Mouse (Mus musculus) intestine, postnatal 0 days (tissue): ENCODE measurements around the gene H1f0. TPM values are rescaled to one million over a fixed set of nuclear protein-coding genes. Genes with fewer than 3 reads are reported as not detected.
"Not testable (repeated sequence)": the region's sequence is repeated elsewhere in the genome, so short reads cannot be mapped to it uniquely, and the experiment has no call there.

ENCODE experiments used
- ATAC-seq: fragments of 200-750 bp; cut with Nextera tagmentation; 2 replicates; pipeline ENCODE4 v1.8.0; 2017; ENCODE audit warnings: mild to moderate bottlenecking, moderate TSS enrichment, moderate library complexity
- H3K27ac ChIP-seq: fragments of 300-500 bp; sonication (generic); 2 replicates; pipeline ENCODE4 v1.5.1; 2014; ENCODE audit warnings: mild to moderate bottlenecking, low read depth, low read length, moderate library complexity
- H3K27me3 ChIP-seq: fragments of 300-500 bp; sonication (generic); replicated peaks from 2 replicates; pipeline ENCODE4 v1.6.1; 2014; ENCODE audit warnings: low read length, mixed read lengths; ENCODE audit not compliant: control insufficient read depth, insufficient read depth
- H3K36me3 ChIP-seq: fragments of 300-500 bp; sonication (generic); 2 replicates; pipeline ENCODE4 v1.6.1; 2014; ENCODE audit warnings: mild to moderate bottlenecking, moderate library complexity; ENCODE audit not compliant: control insufficient read depth, insufficient read depth
- H3K4me1 ChIP-seq: fragments of 300-500 bp; sonication (generic); replicated peaks from 2 replicates; pipeline ENCODE4 v1.6.1; 2014; ENCODE audit warnings: antibody characterized with exemption, low read length, mixed read lengths; ENCODE audit not compliant: control insufficient read depth, insufficient read depth
- H3K4me2 ChIP-seq: fragments of 300-500 bp; sonication (generic); replicated peaks from 2 replicates; pipeline ENCODE4 v1.6.1; 2014; ENCODE audit warnings: low read depth, mild to moderate bottlenecking, moderate library complexity
- H3K4me3 ChIP-seq: fragments of 300-500 bp; sonication (generic); 2 replicates; pipeline ENCODE4 v1.5.1; 2014; ENCODE audit warnings: low read depth, low read length
- H3K9ac ChIP-seq: fragments of 300-500 bp; sonication (generic); 2 replicates; pipeline ENCODE4 v1.6.1; 2014; ENCODE audit warnings: mild to moderate bottlenecking, low read depth, low read length
- H3K9me3 ChIP-seq: fragments of 300-500 bp; sonication (generic); 2 replicates; pipeline ENCODE4 v1.6.1; 2016; ENCODE audit warnings: mixed run types; ENCODE audit not compliant: control insufficient read depth
- CTCF ChIP-seq: sonication (generic); IDR thresholded peaks from 2 replicates; pipeline ENCODE4 v1.5.1; 2016; ENCODE audit warnings: low read depth, mild to moderate bottlenecking, control low read depth, antibody characterized with exemption, moderate library complexity
- WGBS: fragments of 180-500 bp; shearing (Covaris S2); extraction: QIAGEN DNeasy Blood & Tissue Kit; methylation state at CpG from one replicate; pipeline ENCODE4 v1.1.7; 2014; 5-methylcytosine and 5-hydroxymethylcytosine counted together
- polyA plus RNA-seq: library from polyadenylated mRNA; unstranded; fragments of >200 nt; fragmentation: Nextera tagmentation; extraction: Ambion mirVana; gene quantifications from 2 replicates; pipeline ENCODE4 v1.2.1, GENCODE M21; 2015

H1f0 gene
- polyA plus RNA-seq, 1 experiment from 2014 or later: 319 TPM

- H3K36me3 ChIP-seq: peaks cover 75% of the 10 kb centered on the region
- WGBS: 91% methylated on average over 5 of the region's 5 CpGs
These were observed 26.7 kb upstream of the H1f0 start for GRCm38 (mm10) chr15:79001559-79001958.

GRCm38 (mm10) chr15:79002036-79002435, 26.2 kb upstream of the H1f0 start:
- WGBS: 53% methylated on average over 19 of the region's 19 CpGs
- ATAC-seq: no peak
- Histone ChIP-seq H3K4me1 (no peaks in the 10 kb centered on the region), H3K36me3 (peaks cover 80% of the 10 kb centered on the region), H3K27ac (no peak overlapping the region), H3K4me2 (no peak overlapping the region), H3K27me3 (no peaks in the 10 kb centered on the region), H3K9ac (no peak overlapping the region), H3K4me3 (no peak overlapping the region), H3K9me3 (no peaks in the 10 kb centered on the region)
- TF ChIP-seq CTCF: no peak

More at GRCm38 (mm10) chr15:79001559-79001958, 26.7 kb upstream of the H1f0 start:
- no peak for ATAC-seq
- H3K4me2 ChIP-seq: no peak overlapping the region
- H3K4me1 ChIP-seq: no peaks in the 10 kb centered on the region
- H3K9me3 ChIP-seq: no peaks in the 10 kb centered on the region
- no peak overlapping the region for H3K9ac ChIP-seq
- H3K27ac ChIP-seq: no peak overlapping the region
- no peak for TF ChIP-seq CTCF
- H3K27me3 ChIP-seq: no peaks in the 10 kb centered on the region
- no peak overlapping the region for H3K4me3 ChIP-seq

- WGBS: 95% methylated on average over 3 of the region's 3 CpGs
- Histone ChIP-seq H3K9ac (no peak overlapping the region), H3K27me3 (no peaks in the 10 kb centered on the region), H3K27ac (no peak overlapping the region), H3K4me3 (no peak overlapping the region), H3K36me3 (peaks cover 80% of the 10 kb centered on the region), H3K9me3 (no peaks in the 10 kb centered on the region), H3K4me2 (no peak overlapping the region), H3K4me1 (no peaks in the 10 kb centered on the region)
- no peak for TF ChIP-seq CTCF
- no peak for ATAC-seq
These were observed 25.2 kb upstream of the H1f0 start for GRCm38 (mm10) chr15:79003079-79003478.

- 69% methylated on average over 9 of the region's 9 CpGs for WGBS
- H3K27ac ChIP-seq: no peak overlapping the region
These were observed 22.7 kb upstream of the H1f0 start for GRCm38 (mm10) chr15:79005581-79005980.

GRCm38 (mm10) chr15:79006638-79007037, 21.6 kb upstream of the H1f0 start:
- H3K4me1 ChIP-seq: no peaks in the 10 kb centered on the region
- H3K27ac ChIP-seq: no peak overlapping the region
- H3K4me2 ChIP-seq: no peak overlapping the region
- 79% methylated on average over 3 of the region's 3 CpGs for WGBS
- no peak for ATAC-seq
- H3K9ac ChIP-seq: no peak overlapping the region
- no peak for TF ChIP-seq CTCF
- H3K9me3 ChIP-seq: no peaks in the 10 kb centered on the region
- H3K4me3 ChIP-seq: no peak overlapping the region
- peaks cover 53% of the 10 kb centered on the region for H3K36me3 ChIP-seq
- H3K27me3 ChIP-seq: no peaks in the 10 kb centered on the region

More at GRCm38 (mm10) chr15:79005581-79005980, 22.7 kb upstream of the H1f0 start:
- TF ChIP-seq CTCF: no peak
- ATAC-seq: no peak
- Histone ChIP-seq H3K4me2 (no peak overlapping the region), H3K27me3 (no peaks in the 10 kb centered on the region), H3K4me3 (no peak overlapping the region), H3K9me3 (no peaks in the 10 kb centered on the region), H3K9ac (no peak overlapping the region), H3K36me3 (peaks cover 62% of the 10 kb centered on the region), H3K4me1 (no peaks in the 10 kb centered on the region)

GRCm38 (mm10) chr15:79007059-79007458, 21.2 kb upstream of the H1f0 start:
- peaks cover 49% of the 10 kb centered on the region for H3K36me3 ChIP-seq
- no peaks in the 10 kb centered on the region for H3K27me3 ChIP-seq
- H3K9me3 ChIP-seq: no peaks in the 10 kb centered on the region
- no peak for ATAC-seq
- TF ChIP-seq CTCF: no peak
- H3K4me1 ChIP-seq: no peaks in the 10 kb centered on the region
- WGBS: 74% methylated on average over 5 of the region's 5 CpGs
- no peak overlapping the region for H3K27ac ChIP-seq
- no peak overlapping the region for H3K4me3 ChIP-seq
- no peak overlapping the region for H3K9ac ChIP-seq
- H3K4me2 ChIP-seq: no peak overlapping the region

GRCm38 (mm10) chr15:79007836-79008235, 20.4 kb upstream of the H1f0 start:
- not testable (repeated sequence) for H3K4me2 ChIP-seq, H3K9ac ChIP-seq, H3K27me3 ChIP-seq, H3K4me1 ChIP-seq, H3K4me3 ChIP-seq, ATAC-seq, H3K9me3 ChIP-seq, H3K27ac ChIP-seq
- peak; percentile 34 for TF ChIP-seq CTCF
- 89% methylated on average over 6 of the region's 6 CpGs for WGBS
- H3K36me3 ChIP-seq: peaks cover 41% of the 10 kb centered on the region
